Comparison of ENCODE assay signal across 11 mouse cellular contexts in genomic region chr19:42776813-42777212, GRCm38 (mm10). TPM values are rescaled to one million over a fixed set of nuclear protein-coding genes. Genes with fewer than 3 reads are reported as not detected.
DNase-seq lines count a peak whose midpoint lies in the region; ATAC-seq lines count a peak whose summit lies in the region.
"Had no signal": no experiment of that assay in that cellular context is flagged by ENCODE, and none has a peak within 500 bp of the region (broad histone marks: within the 10 kb centered on the region; RNA-seq: fewer than 3 reads in every experiment).

No protein-coding gene starts in this region.

- 85% methylated on average over 1 of the region's 1 CpGs for WGBS in liver, embryonic 11.5 days
- 97% methylated on average over 1 of the region's 1 CpGs for WGBS in neural tube, embryonic 15.5 days

- H3K9ac ChIP-seq in liver, embryonic 11.5 days (ENCODE audit: low read depth, low read length) = no peak overlapping the region
- H3K9ac ChIP-seq in neural tube, embryonic 15.5 days (replicated peaks) = no peak overlapping the region
- H3K9ac ChIP-seq: embryonic facial prominence, embryonic 13.5 days; heart, embryonic 12.5 days; neural tube, embryonic 13.5 days had no signal

- H3K27ac ChIP-seq in liver, embryonic 11.5 days (ENCODE audit: low read depth, low read length) = no peak overlapping the region
- no peak overlapping the region for H3K27ac ChIP-seq in neural tube, embryonic 15.5 days (replicated peaks)
- H3K27ac ChIP-seq: embryonic facial prominence, embryonic 13.5 days; neural tube, embryonic 13.5 days had no signal

- DNase-seq in cerebellum, adult 9-10 months = peak; percentile 24
- DNase-seq in cerebellum, adult 11-12 months = no peak
- peak; percentile 61 for DNase-seq in liver
- no peak for DNase-seq in liver, embryonic 11.5 days (ENCODE audit: low spot score)
- DNase-seq in MEL-GATA-1-ER (ENCODE audit: extremely low read depth, low read depth) = peak; percentile 74
- DNase-seq in right cerebral cortex, postnatal 36 days (ENCODE audit: low spot score in 2 of 2) = no peak

- H3K4me3 ChIP-seq in liver, embryonic 11.5 days (ENCODE audit: low read depth, low read length) = no peak overlapping the region
- no peak overlapping the region for H3K4me3 ChIP-seq in neural tube, embryonic 15.5 days (replicated peaks)
- H3K4me3 ChIP-seq: embryonic facial prominence, embryonic 13.5 days; heart, embryonic 12.5 days; neural tube, embryonic 13.5 days had no signal

- no peak overlapping the region for H3K4me2 ChIP-seq in liver, embryonic 11.5 days
- no peak overlapping the region for H3K4me2 ChIP-seq in neural tube, embryonic 15.5 days
- H3K4me2 ChIP-seq: embryonic facial prominence, embryonic 13.5 days; heart, embryonic 12.5 days; neural tube, embryonic 13.5 days had no signal

- H3K9me3 ChIP-seq in liver, embryonic 11.5 days (ENCODE audit: control insufficient read depth, low read length) = no peaks in the 10 kb centered on the region
- H3K9me3 ChIP-seq in neural tube, embryonic 15.5 days (replicated peaks) = no peaks in the 10 kb centered on the region
- H3K9me3 ChIP-seq: embryonic facial prominence, embryonic 13.5 days; heart, embryonic 12.5 days; neural tube, embryonic 13.5 days had no signal

- ATAC-seq in liver, embryonic 11.5 days (replicated peaks; ENCODE audit: low FRiP score) = no peak
- 0 out of 2 replicates have a peak, but pooled peaks have one; percentile 24 for ATAC-seq in megakaryocyte progenitor cell, adult 5-6 weeks (replicated peaks; ENCODE audit: poor library complexity)
- ATAC-seq in neural tube, embryonic 15.5 days (ENCODE audit: low FRiP score) = no peak

- H3K36me3 ChIP-seq in liver, embryonic 11.5 days (ENCODE audit: control insufficient read depth, insufficient read depth, low read length) = no peaks in the 10 kb centered on the region
- no peaks in the 10 kb centered on the region for H3K36me3 ChIP-seq in neural tube, embryonic 15.5 days
- H3K36me3 ChIP-seq: neural tube, embryonic 13.5 days had no signal

- no peaks in the 10 kb centered on the region for H3K27me3 ChIP-seq in liver, embryonic 11.5 days (replicated peaks; ENCODE audit: control insufficient read depth, insufficient read depth, low read length)
- H3K27me3 ChIP-seq in neural tube, embryonic 15.5 days (replicated peaks) = no peaks in the 10 kb centered on the region
- H3K27me3 ChIP-seq: embryonic facial prominence, embryonic 13.5 days; heart, embryonic 12.5 days; neural tube, embryonic 13.5 days had no signal

- H3K4me1 ChIP-seq in liver, embryonic 11.5 days (replicated peaks; ENCODE audit: control insufficient read depth, insufficient read depth, low read length) = peaks cover 8% of the 10 kb centered on the region; the same call in 1 of the 2 replicates
- H3K4me1 ChIP-seq in neural tube, embryonic 15.5 days = peaks cover 12% of the 10 kb centered on the region

RNA-seq across cellular contexts. Expression of gene Hps1, which starts 3.0 kb away (rescaled TPM):
- 19.5 and 20.8 TPM in 2 replicates for polyA plus RNA-seq in liver, embryonic 11.5 days (2014; fragmentation: Nextera tagmentation; extraction: Ambion mirVana)
- 15.1 and 15.6 TPM in 2 replicates for total RNA-seq in megakaryocyte progenitor cell, adult 5-6 weeks (2015)
- 21.4 and 40.8 TPM in 2 replicates for total RNA-seq in megakaryocyte progenitor cell, adult 5-6 weeks (2017)
- polyA plus RNA-seq in neural tube, embryonic 15.5 days (2015; fragmentation: Nextera tagmentation; extraction: Ambion mirVana) = 8.3 and 12.0 TPM in 2 replicates

RNA-seq across cellular contexts. Expression of gene Pyroxd2, which starts 24.2 kb away (rescaled TPM):
- polyA plus RNA-seq in liver, embryonic 11.5 days (2014; fragmentation: Nextera tagmentation; extraction: Ambion mirVana) = 1.1 and 1.2 TPM in 2 replicates
- 3.6 and 3.8 TPM in 2 replicates for total RNA-seq in megakaryocyte progenitor cell, adult 5-6 weeks (2015)
- 3.2 and 3.7 TPM in 2 replicates for total RNA-seq in megakaryocyte progenitor cell, adult 5-6 weeks (2017)
- polyA plus RNA-seq in neural tube, embryonic 15.5 days (2015; fragmentation: Nextera tagmentation; extraction: Ambion mirVana) = 1.5 and 2.1 TPM in 2 replicates

Comparison
In these comparisons a context has a peak if more than half of its experiments do, and no peak if none do; other contexts are left out.
1. DNase-seq: peak in cerebellum, adult 9-10 months (single experiment), liver (single experiment) and MEL-GATA-1-ER (single experiment); none in cerebellum, adult 11-12 months (single experiment), liver, embryonic 11.5 days (single experiment) and right cerebral cortex, postnatal 36 days (0 of 2).